11 mouse cellular contexts compared by ENCODE assay signal in genomic region chr5:143567258-143567670, GRCm38 (mm10). TPM values are rescaled to one million over a fixed set of nuclear protein-coding genes. Genes with fewer than 3 reads are reported as not detected.
A peak's percentile ranks its signal among the peaks of the same experiment; 100 is the strongest.
DNase-seq lines count a peak whose midpoint lies in the region; ATAC-seq and TF ChIP-seq lines count a peak whose summit lies in the region.
"Had no signal": no experiment of that assay in that cellular context is flagged by ENCODE, and none has a peak within 500 bp of the region (broad histone marks: within the 10 kb centered on the region; RNA-seq: fewer than 3 reads in every experiment).

No protein-coding gene starts in this region.

- H3K4me2 ChIP-seq in heart, embryonic 12.5 days, result no peak overlapping the region
- peak overlapping the region; percentile 46 for H3K4me2 ChIP-seq in liver, embryonic 16.5 days (ENCODE audit: low read depth, low read length)
- H3K4me2 ChIP-seq in forebrain, postnatal 0 days (ENCODE audit: low read depth), result no peak overlapping the region
- H3K4me2 ChIP-seq: midbrain, embryonic 12.5 days had no signal

- 78% methylated on average over 5 of the region's 5 CpGs for WGBS in heart, embryonic 12.5 days
- 37% methylated on average over 5 of the region's 5 CpGs for WGBS in liver, embryonic 16.5 days (ENCODE audit: insufficient replicate concordance)
- 90% methylated on average over 5 of the region's 5 CpGs for WGBS in forebrain, postnatal 0 days

- ATAC-seq in heart, embryonic 12.5 days (ENCODE audit: insufficient number of reproducible peaks, low FRiP score), result peak; percentile 80
- ATAC-seq in G1E (ENCODE audit: extremely low read depth, insufficient number of reproducible peaks, low FRiP score, poor library complexity, severe bottlenecking), result peak; percentile 40
- peak; percentile 32 to 52; a peak in 1 of 4 replicates for ATAC-seq in hematopoietic stem cell, adult 5-6 weeks (replicated peaks in 1 of 2; ENCODE audit: insufficient read depth in 1 of 2, low FRiP score in 2 of 2, low TSS enrichment in 1 of 2, low read depth in 1 of 2, poor library complexity in 2 of 2, severe bottlenecking in 2 of 2)
- ATAC-seq in liver, embryonic 16.5 days (ENCODE audit: low read depth), result peak; percentile 91
- no peak for ATAC-seq in forebrain, postnatal 0 days
- ATAC-seq: lung, postnatal 0 days had no signal

- peaks cover 6% of the 10 kb centered on the region; the same call in 1 of the 2 replicates for H3K4me1 ChIP-seq in heart, embryonic 12.5 days (replicated peaks)
- H3K4me1 ChIP-seq in G1E (ENCODE audit: insufficient read depth, low read depth, low read length), result peaks cover 22% of the 10 kb centered on the region
- H3K4me1 ChIP-seq in liver, embryonic 16.5 days (ENCODE audit: control insufficient read depth, low read depth, low read length), result peaks cover 13% of the 10 kb centered on the region
- H3K4me1 ChIP-seq in forebrain, postnatal 0 days (ENCODE audit: insufficient read depth), result no peaks in the 10 kb centered on the region
- H3K4me1 ChIP-seq: midbrain, embryonic 12.5 days had no signal

- H3K9ac ChIP-seq in heart, embryonic 12.5 days, result no peak overlapping the region
- peak overlapping the region; percentile 60 for H3K9ac ChIP-seq in liver, embryonic 16.5 days (ENCODE audit: low read depth, low read length)
- H3K9ac ChIP-seq in forebrain, postnatal 0 days, result no peak overlapping the region
- H3K9ac ChIP-seq: midbrain, embryonic 12.5 days had no signal

- intact Hi-C loops in heart, postnatal 36 days (cut with DNase I), result loop anchor here (5.0 kb wide), 1 partner anchor 345 kb away; no protein-coding TSS in a partner anchor

- no peaks in the 10 kb centered on the region for H3K9me3 ChIP-seq in heart, embryonic 12.5 days (replicated peaks)
- H3K9me3 ChIP-seq in G1E (replicated peaks), result no peaks in the 10 kb centered on the region
- no peaks in the 10 kb centered on the region for H3K9me3 ChIP-seq in liver, embryonic 16.5 days (replicated peaks; ENCODE audit: control insufficient read depth, low read length)
- H3K9me3 ChIP-seq in forebrain, postnatal 0 days (ENCODE audit: low read length), result no peaks in the 10 kb centered on the region
- H3K9me3 ChIP-seq: midbrain, embryonic 12.5 days had no signal

- TF ChIP-seq CTCF in G1E (IDR thresholded peaks at IDR 0.05; ENCODE audit: low read depth, low read length), result no peak
- TF ChIP-seq CTCF in forebrain, postnatal 0 days (IDR thresholded peaks at IDR 0.05; ENCODE audit: low read depth), result no peak

- H3K36me3 ChIP-seq in heart, embryonic 12.5 days, result peaks cover 9% of the 10 kb centered on the region
- peaks cover 19% of the 10 kb centered on the region for H3K36me3 ChIP-seq in G1E (replicated peaks)
- no peaks in the 10 kb centered on the region for H3K36me3 ChIP-seq in liver, embryonic 16.5 days (ENCODE audit: control insufficient read depth, insufficient read depth)
- peaks cover 11% of the 10 kb centered on the region; the same call in 1 of the 2 replicates for H3K36me3 ChIP-seq in forebrain, postnatal 0 days (ENCODE audit: insufficient read depth)

- H3K4me3 ChIP-seq in heart, embryonic 12.5 days, result no peak overlapping the region
- peak overlapping the region; percentile 41; the same call in 1 of the 2 replicates for H3K4me3 ChIP-seq in G1E (ENCODE audit: low read depth, low read length)
- peak overlapping the region; percentile 30 for H3K4me3 ChIP-seq in liver, embryonic 16.5 days (ENCODE audit: low read depth, low read length)
- no peak overlapping the region for H3K4me3 ChIP-seq in forebrain, postnatal 0 days (ENCODE audit: low read depth, low read length)
- H3K4me3 ChIP-seq: layer of hippocampus, adult 2 months; midbrain, embryonic 12.5 days had no signal

- no peaks in the 10 kb centered on the region for H3K27me3 ChIP-seq in heart, embryonic 12.5 days (replicated peaks)
- H3K27me3 ChIP-seq in G1E (ENCODE audit: insufficient read depth, low read length), result no peaks in the 10 kb centered on the region
- H3K27me3 ChIP-seq in liver, embryonic 16.5 days (ENCODE audit: control insufficient read depth, insufficient read depth, low read depth, low read length), result no peaks in the 10 kb centered on the region
- no peaks in the 10 kb centered on the region for H3K27me3 ChIP-seq in forebrain, postnatal 0 days (ENCODE audit: insufficient read depth, low read length)
- H3K27me3 ChIP-seq: midbrain, embryonic 12.5 days had no signal

- no peak overlapping the region for H3K27ac ChIP-seq in heart, embryonic 12.5 days (ENCODE audit: poor library complexity, severe bottlenecking)
- peak overlapping the region; percentile 99 for H3K27ac ChIP-seq in liver, embryonic 16.5 days (ENCODE audit: low read length)
- no peak overlapping the region for H3K27ac ChIP-seq in forebrain, postnatal 0 days (ENCODE audit: low read depth, low read length)
- H3K27ac ChIP-seq: layer of hippocampus, adult 2 months; midbrain, embryonic 12.5 days had no signal

- DNase-seq in heart, postnatal 36 days, result no peak
- no peak for DNase-seq in G1E (ENCODE audit: low spot score)
- DNase-seq in right cerebral cortex, postnatal 36 days (ENCODE audit: low spot score in 2 of 2), result no peak
- DNase-seq in retina, embryonic 14.5 days (ENCODE audit: low spot score), result no peak
- DNase-seq in forebrain, postnatal 0 days, result no peak

RNA-seq across cellular contexts. Expression of gene Rac1, which starts 39.4 kb away (rescaled TPM):
- 401 and 418 TPM in 2 replicates for polyA plus RNA-seq in heart, embryonic 12.5 days (2016; fragmentation: Nextera tagmentation; extraction: Ambion mirVana)
- 100 to 1,000 TPM; 239 to 240 TPM for total RNA-seq in heart, postnatal 36 days (2021)
- total RNA-seq in G1E (2014; fragmentation: Nextera tagmentation) (802 and 891 TPM in 2 replicates), G1E (2017) (150 and 168 TPM in 2 replicates)
- polyA plus RNA-seq in G1E (2012), result 93.2 and 99.6 TPM in 2 replicates
- total RNA-seq in hematopoietic stem cell, adult 5-6 weeks (2017), result 107 and 130 TPM in 2 replicates
- 104 and 135 TPM in 2 replicates for polyA plus RNA-seq in liver, embryonic 16.5 days (2015; fragmentation: Nextera tagmentation; extraction: Ambion mirVana)
- 175 and 197 TPM in 2 replicates for total RNA-seq in forebrain, postnatal 0 days (2014; rRNA removed)
- 481 and 501 TPM in 2 replicates for polyA plus RNA-seq in forebrain, postnatal 0 days (2015; fragmentation: Nextera tagmentation; extraction: Ambion mirVana)

RNA-seq across cellular contexts. Expression of gene Cyth3, which starts 55.0 kb away (rescaled TPM):
- polyA plus RNA-seq in heart, embryonic 12.5 days (2016; fragmentation: Nextera tagmentation; extraction: Ambion mirVana), result 41.8 and 41.9 TPM in 2 replicates
- total RNA-seq in heart, postnatal 36 days (2021), result 10 to 100 TPM; 34.7 to 40.7 TPM
- total RNA-seq in G1E (2014; fragmentation: Nextera tagmentation) (242 and 246 TPM in 2 replicates), G1E (2017) (174 and 191 TPM in 2 replicates)
- 70.4 and 76.3 TPM in 2 replicates for polyA plus RNA-seq in G1E (2012)
- total RNA-seq in hematopoietic stem cell, adult 5-6 weeks (2017), result 16.5 and 21.8 TPM in 2 replicates
- 34.7 and 35.9 TPM in 2 replicates for polyA plus RNA-seq in liver, embryonic 16.5 days (2015; fragmentation: Nextera tagmentation; extraction: Ambion mirVana)
- total RNA-seq in forebrain, postnatal 0 days (2014; rRNA removed), result 63.4 and 72.4 TPM in 2 replicates
- polyA plus RNA-seq in forebrain, postnatal 0 days (2015; fragmentation: Nextera tagmentation; extraction: Ambion mirVana), result 42.5 and 44.3 TPM in 2 replicates

Comparison
In these comparisons a context has a peak if more than half of its experiments do, and no peak if none do; other contexts are left out.
1. H3K4me3 ChIP-seq: peak in G1E (single experiment) and liver, embryonic 16.5 days (single experiment); none in heart, embryonic 12.5 days (single experiment) and forebrain, postnatal 0 days (single experiment).